Mouse (Mus musculus): ENCODE measurements around the gene Prnp.

DNA sequence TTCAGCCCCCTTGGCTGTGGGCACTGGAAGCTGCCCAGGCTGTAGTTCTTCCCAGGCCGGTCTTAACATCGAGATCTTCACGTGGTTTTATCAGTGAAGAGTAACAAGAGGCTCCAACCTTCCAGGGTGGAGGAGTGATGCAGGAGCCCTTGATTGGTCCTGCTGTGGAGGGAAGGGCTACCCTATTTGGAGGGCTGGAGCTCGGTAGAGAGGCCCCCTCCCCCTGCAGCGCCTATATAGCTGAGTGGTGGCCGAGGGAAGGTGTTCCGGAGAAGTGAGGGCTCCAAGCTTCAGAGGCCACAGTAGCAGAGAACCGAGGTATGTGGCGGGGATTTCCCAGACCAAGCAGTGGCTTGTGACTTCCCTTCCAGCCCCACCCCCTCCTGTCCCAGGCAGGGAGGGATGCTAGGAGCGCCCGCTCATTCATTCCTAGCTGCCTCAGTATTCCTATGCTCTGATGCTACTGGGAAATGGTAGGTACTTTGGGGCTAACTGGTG is 40.9 kb downstream of the Prnp start, which contains the start of gene Prnd:
- TF ChIP-seq EP300 (IDR thresholded peaks at IDR 0.05; ENCODE audit: low read depth) (no peak), CTCF (IDR thresholded peaks at IDR 0.05; ENCODE audit: low read depth) (no peak)
